Mouse (Mus musculus) embryo, embryonic 11.5 days (tissue): Measurements from ENCODE around the gene Cc2d2a.

Experiments
- DNase-seq: peaks from one replicate; pipeline ENCODE4 v3.0.0-alpha.2; 2012; ENCODE audit warnings: low read depth, low spot score

The Cc2d2a gene

GRCm38 (mm10) chr5:43661997-43662961, at the start of gene Cc2d2a:
Cc2d2a (plus strand) TSS chr5:43662346.
- peak; percentile 51 for DNase-seq

- no peak for DNase-seq
Observed at GRCm38 (mm10) chr5:43621575-43622299, 40.4 kb upstream of the Cc2d2a start.

- no peak for DNase-seq
Observed at GRCm38 (mm10) chr5:43625407-43625806, 36.7 kb upstream of the Cc2d2a start.

- no peak for DNase-seq
Observed at GRCm38 (mm10) chr5:43634071-43634601, 28.0 kb upstream of the Cc2d2a start.

GRCm38 (mm10) chr5:43634602-43635081, 27.5 kb upstream of the Cc2d2a start:
- DNase-seq: no peak

- DNase-seq: no peak
Observed at GRCm38 (mm10) chr5:43645020-43645419, 17.1 kb upstream of the Cc2d2a start.

- DNase-seq: no peak
Observed at GRCm38 (mm10) chr5:43647098-43647774, 14.9 kb upstream of the Cc2d2a start.

- no peak for DNase-seq
Observed at GRCm38 (mm10) chr5:43661498-43661897, 648 bp upstream of the Cc2d2a start.

GRCm38 (mm10) chr5:43663531-43663930, 1.4 kb downstream of the Cc2d2a start:
- no peak for DNase-seq

- DNase-seq: no peak
Observed at GRCm38 (mm10) chr5:43665144-43665543, 3.0 kb downstream of the Cc2d2a start.

GRCm38 (mm10) chr5:43669118-43669645, 7.0 kb downstream of the Cc2d2a start:
- no peak for DNase-seq

- peak; percentile 75 for DNase-seq
Observed at GRCm38 (mm10) chr5:43672177-43672911, 10.2 kb downstream of the Cc2d2a start.

GRCm38 (mm10) chr5:43673083-43673482, 10.9 kb downstream of the Cc2d2a start:
- no peak for DNase-seq

- no peak for DNase-seq
Observed at GRCm38 (mm10) chr5:43685466-43685865, 23.3 kb downstream of the Cc2d2a start.

- DNase-seq: no peak
Observed at GRCm38 (mm10) chr5:43692489-43692888, 30.3 kb downstream of the Cc2d2a start.

- no peak for DNase-seq
Observed at GRCm38 (mm10) chr5:43697133-43697532, 35.0 kb downstream of the Cc2d2a start.

GRCm38 (mm10) chr5:43699240-43699639, 37.1 kb downstream of the Cc2d2a start:
- DNase-seq: no peak

- no peak for DNase-seq
Observed at GRCm38 (mm10) chr5:43721538-43722451, 59.6 kb downstream of the Cc2d2a start.

GRCm38 (mm10) chr5:43722452-43722783, 60.3 kb downstream of the Cc2d2a start:
- DNase-seq: no peak

GRCm38 (mm10) chr5:43723830-43724229, 61.7 kb downstream of the Cc2d2a start:
- no peak for DNase-seq
